Mouse (Mus musculus) MEL (cell line): ENCODE data around the gene Fnip2. TPM values are rescaled to one million over a fixed set of nuclear protein-coding genes. Genes with fewer than 3 reads are reported as not detected.

Experiments used
- DNase-seq: peaks from one replicate; pipeline ENCODE4 v3.0.0; 2011; ENCODE audit warnings: low read depth, low spot score
- H3K27ac ChIP-seq: 2 replicates; pipeline ENCODE4 v1.5.1; 2012; ENCODE audit warnings: low read depth, mild to moderate bottlenecking, control low read depth, low read length, moderate library complexity; ENCODE audit not compliant: control insufficient read depth
- H3K27me3 ChIP-seq, 2 experiments: fragments of 150-350 bp in 1 of 2; sonication (generic) in 1 of 2; 2 replicates each; pipeline ENCODE4 v1.6.1; 2012; ENCODE audit warnings: low read length in 2 of 2, mild to moderate bottlenecking in 2 of 2, improper control_type of control experiment in 1 of 2, moderate library complexity in 1 of 2; ENCODE audit not compliant: insufficient read depth in 2 of 2, control insufficient read depth in 1 of 2
- H3K36me3 ChIP-seq, 2 experiments: 2 replicates each; pipeline ENCODE4 v1.6.1; 2012 to 2014; ENCODE audit warnings: low read length in 2 of 2, improper control_type of control experiment in 1 of 2, inconsistent platforms in 1 of 2, mild to moderate bottlenecking in 1 of 2; ENCODE audit not compliant: insufficient read depth in 2 of 2, control insufficient read depth in 1 of 2
- H3K4me1 ChIP-seq, 2 experiments: fragments of 150-350 bp in 1 of 2; sonication (generic) in 1 of 2; 2 replicates each; pipeline ENCODE4 v1.6.1; 2012; ENCODE audit warnings: low read length in 2 of 2, improper control_type of control experiment in 1 of 2, mild to moderate bottlenecking in 1 of 2; ENCODE audit not compliant: insufficient read depth in 2 of 2, control insufficient read depth in 1 of 2
- H3K4me3 ChIP-seq, 2 experiments: fragments of 150-350 bp in 1 of 2; sonication (generic) in 1 of 2; 2 replicates each; pipeline ENCODE4 v1.5.1; 2012; ENCODE audit warnings: low read depth in 2 of 2, low read length in 2 of 2, mild to moderate bottlenecking in 2 of 2, moderate library complexity in 2 of 2, control low read depth in 1 of 2, improper control_type of control experiment in 1 of 2; ENCODE audit not compliant: control insufficient read depth in 1 of 2, insufficient read depth in 1 of 2
- H3K79me2 ChIP-seq: 2 replicates; pipeline ENCODE4 v1.6.1; 2012; ENCODE audit warnings: mild to moderate bottlenecking, low read length, moderate library complexity; ENCODE audit not compliant: control insufficient read depth, poor library complexity, insufficient read depth
- H3K9ac ChIP-seq: 2 replicates; pipeline ENCODE4 v1.6.1; 2012; ENCODE audit warnings: low read depth, mild to moderate bottlenecking, control low read depth, low read length, moderate library complexity; ENCODE audit not compliant: control insufficient read depth, poor library complexity, severe bottlenecking
- H3K9me3 ChIP-seq: fragments of 150-350 bp; sonication (generic); replicated peaks from 2 replicates; pipeline ENCODE4 v1.6.1; 2012; ENCODE audit warnings: mild to moderate bottlenecking, low read length, improper control_type of control experiment, moderate library complexity; ENCODE audit not compliant: insufficient read depth
- CHD1 ChIP-seq: IDR thresholded peaks from 2 replicates; pipeline ENCODE4 v1.6.1; 2012; ENCODE audit warnings: low read depth, mild to moderate bottlenecking, inconsistent platforms, low read length, improper control_type of control experiment
- ETS1 ChIP-seq: IDR thresholded peaks from 2 replicates; pipeline ENCODE4 v1.6.1; 2012; ENCODE audit warnings: low read depth, mild to moderate bottlenecking, inconsistent platforms, low read length, improper control_type of control experiment, moderate library complexity
- HCFC1 ChIP-seq: IDR thresholded peaks from 2 replicates; pipeline ENCODE4 v1.6.1; 2012; ENCODE audit warnings: low read depth, mild to moderate bottlenecking, inconsistent platforms, low read length, improper control_type of control experiment, moderate library complexity
- JUND ChIP-seq: IDR thresholded peaks from 2 replicates; pipeline ENCODE4 v1.6.1; 2011; ENCODE audit warnings: low read depth, mild to moderate bottlenecking, improper control_type of control experiment, low read length
- MAX ChIP-seq: IDR thresholded peaks from 2 replicates; pipeline ENCODE4 v1.6.1; 2011; ENCODE audit warnings: low read length, improper control_type of control experiment
- MAZ ChIP-seq: IDR thresholded peaks from 2 replicates; pipeline ENCODE4 v1.6.1; 2012; ENCODE audit warnings: low read depth, mild to moderate bottlenecking, inconsistent platforms, low read length, improper control_type of control experiment
- MEF2A ChIP-seq: IDR thresholded peaks from 2 replicates; pipeline ENCODE4 v1.6.1; 2014; ENCODE audit warnings: low read depth, mild to moderate bottlenecking, inconsistent platforms, low read length, improper control_type of control experiment; ENCODE audit not compliant: poor library complexity, insufficient replicate concordance, severe bottlenecking; ENCODE audit errors: extremely low read depth
- MYB ChIP-seq: IDR thresholded peaks from 2 replicates; pipeline ENCODE4 v1.6.1; 2011; ENCODE audit warnings: mild to moderate bottlenecking, low read depth, low read length, improper control_type of control experiment
- MYC ChIP-seq: IDR thresholded peaks from 2 replicates; pipeline ENCODE4 v1.6.1; 2011; ENCODE audit warnings: low read depth, mild to moderate bottlenecking, low read length, improper control_type of control experiment, moderate library complexity
- NELFE ChIP-seq: IDR thresholded peaks from 2 replicates; pipeline ENCODE4 v1.6.1; 2011; ENCODE audit warnings: low read depth, low read length, improper control_type of control experiment
- NRF1 ChIP-seq: IDR thresholded peaks from 2 replicates; pipeline ENCODE4 v1.6.1; 2014; ENCODE audit warnings: low read depth, mild to moderate bottlenecking, inconsistent platforms, low read length, improper control_type of control experiment, moderate library complexity; ENCODE audit not compliant: poor library complexity, insufficient read depth, severe bottlenecking
- POLR2A ChIP-seq, 2 experiments: IDR thresholded peaks; 2 replicates each; pipeline ENCODE4 v1.6.1; 2011 to 2012; ENCODE audit warnings: low read length in 2 of 2, mild to moderate bottlenecking in 2 of 2, control low read depth in 1 of 2, improper control_type of control experiment in 1 of 2, low read depth in 1 of 2, moderate library complexity in 1 of 2; ENCODE audit not compliant: control insufficient read depth in 1 of 2, insufficient read depth in 1 of 2, poor library complexity in 1 of 2
- POLR2AphosphoS5 ChIP-seq: IDR thresholded peaks from 2 replicates; pipeline ENCODE4 v1.6.1; 2012; ENCODE audit warnings: low read depth, borderline replicate concordance, mild to moderate bottlenecking, inconsistent platforms, low read length, moderate library complexity, mixed read lengths
- RAD21 ChIP-seq: IDR thresholded peaks from 2 replicates; pipeline ENCODE4 v1.6.1; 2011; ENCODE audit warnings: mild to moderate bottlenecking, low read depth, low read length, improper control_type of control experiment
- RCOR1 ChIP-seq: IDR thresholded peaks from 2 replicates; pipeline ENCODE4 v1.6.1; 2012; ENCODE audit warnings: low read depth, mild to moderate bottlenecking, inconsistent platforms, low read length, improper control_type of control experiment
- SMC3 ChIP-seq: IDR thresholded peaks from 2 replicates; pipeline ENCODE4 v1.6.1; 2011; ENCODE audit warnings: low read depth, low read length, improper control_type of control experiment
- TCF12 ChIP-seq: IDR thresholded peaks from 2 replicates; pipeline ENCODE4 v1.6.1; 2014; ENCODE audit warnings: low read depth, mild to moderate bottlenecking, inconsistent platforms, low read length, improper control_type of control experiment, moderate library complexity
- UBTF ChIP-seq: IDR thresholded peaks from 2 replicates; pipeline ENCODE4 v1.6.1; 2012; ENCODE audit warnings: low read depth, mild to moderate bottlenecking, inconsistent platforms, low read length, improper control_type of control experiment, moderate library complexity, borderline replicate concordance; ENCODE audit not compliant: insufficient read depth
- USF2 ChIP-seq, 2 experiments: IDR thresholded peaks; 2 replicates each; pipeline ENCODE4 v1.6.1; 2011 to 2012; ENCODE audit warnings: improper control_type of control experiment in 2 of 2, low read length in 2 of 2, borderline replicate concordance in 1 of 2, inconsistent platforms in 1 of 2, low read depth in 1 of 2, mild to moderate bottlenecking in 1 of 2; ENCODE audit not compliant: insufficient read depth in 1 of 2
- polyA plus RNA-seq, 2 experiments: library from polyadenylated mRNA; stranded (reverse) in 1 of 2; unstranded in 1 of 2; fragments of >175 nt in 1 of 2; fragments of >200 nt in 1 of 2; gene quantifications; 2 replicates each; pipeline versions ENCODE4 v1.2.1 to v1.2.4; 2012; ENCODE audit warnings: low replicate concordance in 2 of 2, low read depth in 1 of 2; ENCODE audit not compliant: insufficient read length in 2 of 2, insufficient read depth in 1 of 2, missing spikeins in 1 of 2
- total RNA-seq: library from RNA; depleted of rRNA; stranded (reverse); fragments of 300-350 nt; gene quantifications from 2 replicates; pipeline ENCODE4 v1.2.3, GENCODE M21; 2012

Fnip2 gene
- total and polyA plus RNA-seq, 3 experiments = 10.4 to 65.8 (median 11.0) TPM

GRCm38 (mm10) chr3:79436186-79436585 lies 131.4 kb downstream of the Fnip2 start:
- no peak for DNase-seq
- Histone ChIP-seq H3K4me1 (peaks cover 0 to 7% of the 10 kb centered on the region in 2 experiments; a peak in 2 of 4 replicates), H3K9me3 (no peaks in the 10 kb centered on the region), H3K9ac (no peak overlapping the region), H3K79me2 (no peaks in the 10 kb centered on the region), H3K4me3 (no peak overlapping the region), H3K27ac (no peak overlapping the region), H3K27me3 (no peaks in the 10 kb centered on the region; a peak in 1 of 4 replicates), H3K36me3 (no peaks in the 10 kb centered on the region; a peak in 1 of 4 replicates)
- TF ChIP-seq RCOR1 = no peak
- no peak for TF ChIP-seq CHD1
- no peak for TF ChIP-seq TCF12
- no peak for TF ChIP-seq MYC
- TF ChIP-seq MAX = no peak
- TF ChIP-seq USF2 (IDR thresholded peaks at IDR 0.05; ENCODE audit: borderline replicate concordance in 1 of 2, insufficient read depth in 1 of 2, low read depth in 1 of 2, low read length in 2 of 2) = no peak
- TF ChIP-seq JUND = no peak
- no peak for TF ChIP-seq ETS1
- no peak for TF ChIP-seq SMC3
- no peak for TF ChIP-seq RAD21
- no peak for TF ChIP-seq POLR2A (IDR thresholded peaks at IDR 0.05; ENCODE audit: control insufficient read depth in 1 of 2, insufficient read depth in 1 of 2, low read depth in 1 of 2, low read length in 2 of 2, poor library complexity in 1 of 2)
- no peak for TF ChIP-seq NELFE
- TF ChIP-seq MYB = no peak

GRCm38 (mm10) chr3:79434985-79435384 lies 132.6 kb downstream of the Fnip2 start:
- H3K9ac ChIP-seq = no peak overlapping the region
- TF ChIP-seq NRF1 (no peak), MEF2A (no peak), UBTF (no peak), POLR2AphosphoS5 (no peak), MYB (no peak), HCFC1 (no peak), MAZ (no peak)
- H3K79me2 ChIP-seq = no peaks in the 10 kb centered on the region
- DNase-seq = no peak
- no peaks in the 10 kb centered on the region; a peak in 1 of 4 replicates for H3K27me3 ChIP-seq
- H3K4me3 ChIP-seq = no peak overlapping the region
- no peak overlapping the region for H3K27ac ChIP-seq
- no peaks in the 10 kb centered on the region; a peak in 1 of 4 replicates for H3K36me3 ChIP-seq
- H3K4me1 ChIP-seq = peaks cover 0 to 7% of the 10 kb centered on the region in 2 experiments; a peak in 2 of 4 replicates
- H3K9me3 ChIP-seq = no peaks in the 10 kb centered on the region
